Mouse (Mus musculus) testis, adult 2 months (tissue): ENCODE measurements at regions not wholly inside any gene's neighbourhood (a gene's known extent, or its start where the extent isn't known, plus 50 kb on each side); places are given as distances from the start of the nearest gene placed in this dataset.

Experiments
- H3K27ac ChIP-seq: fragments of 200-500 bp; 2 replicates; pipeline ENCODE4 v1.5.1; 2012; ENCODE audit warnings: low read depth, low read length; ENCODE audit not compliant: control insufficient read depth, insufficient read depth
- H3K27me3 ChIP-seq: fragments of 200-500 bp; 2 replicates; pipeline ENCODE4 v1.6.1; 2012; ENCODE audit warnings: mild to moderate bottlenecking, low read length, moderate library complexity; ENCODE audit not compliant: control insufficient read depth, insufficient read depth
- H3K36me3 ChIP-seq: fragments of 200-500 bp; 2 replicates; pipeline ENCODE4 v1.6.1; 2012; ENCODE audit warnings: mild to moderate bottlenecking, low read length; ENCODE audit not compliant: control insufficient read depth, insufficient read depth
- H3K4me1 ChIP-seq: fragments of 200-500 bp; 2 replicates; pipeline ENCODE4 v1.6.1; 2012; ENCODE audit warnings: low read length; ENCODE audit not compliant: control insufficient read depth, insufficient read depth
- H3K4me3 ChIP-seq: fragments of 200-500 bp; 2 replicates; pipeline ENCODE4 v1.5.1; 2012; ENCODE audit warnings: low read depth, mild to moderate bottlenecking, low read length, moderate library complexity, mixed read lengths; ENCODE audit not compliant: control insufficient read depth
- CTCF ChIP-seq: fragments of 200-500 bp; IDR thresholded peaks from 2 replicates; pipeline ENCODE4 v1.5.1; 2012; ENCODE audit warnings: low read depth, mild to moderate bottlenecking, inconsistent platforms, low read length, moderate library complexity; ENCODE audit not compliant: control insufficient read depth, insufficient read depth, insufficient replicate concordance
- POLR2A ChIP-seq: fragments of 200-500 bp; IDR thresholded peaks from 2 replicates; pipeline ENCODE4 v1.6.1; 2012; ENCODE audit warnings: low read depth, mild to moderate bottlenecking, inconsistent platforms, low read length, moderate library complexity; ENCODE audit not compliant: control insufficient read depth

DNA sequence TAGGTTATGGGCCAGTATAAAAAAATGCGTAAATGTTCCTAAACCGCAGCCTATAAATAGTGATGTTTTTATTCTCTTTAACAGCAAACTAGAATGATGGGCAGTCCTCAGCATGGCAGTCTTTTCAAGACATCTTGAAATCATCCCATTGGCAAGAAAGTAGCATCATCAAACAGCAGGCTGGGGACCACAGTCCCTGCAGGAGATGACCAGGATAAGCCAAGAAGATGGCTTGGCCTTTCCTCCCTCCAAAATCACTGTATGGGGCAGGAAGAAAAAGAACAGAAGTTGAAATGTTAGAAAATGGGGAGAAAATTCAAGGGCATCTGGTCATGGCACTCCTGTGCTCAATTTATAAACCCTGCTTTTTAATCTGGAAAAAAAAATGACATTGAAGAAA lies 93.0 kb upstream of the Plxna2 start:
- Histone ChIP-seq H3K4me3 (no peak overlapping the region), H3K27me3 (no peaks in the 10 kb centered on the region), H3K27ac (no peak overlapping the region), H3K36me3 (no peaks in the 10 kb centered on the region), H3K4me1 (no peaks in the 10 kb centered on the region)
- TF ChIP-seq POLR2A (no peak), CTCF (no peak)

DNA sequence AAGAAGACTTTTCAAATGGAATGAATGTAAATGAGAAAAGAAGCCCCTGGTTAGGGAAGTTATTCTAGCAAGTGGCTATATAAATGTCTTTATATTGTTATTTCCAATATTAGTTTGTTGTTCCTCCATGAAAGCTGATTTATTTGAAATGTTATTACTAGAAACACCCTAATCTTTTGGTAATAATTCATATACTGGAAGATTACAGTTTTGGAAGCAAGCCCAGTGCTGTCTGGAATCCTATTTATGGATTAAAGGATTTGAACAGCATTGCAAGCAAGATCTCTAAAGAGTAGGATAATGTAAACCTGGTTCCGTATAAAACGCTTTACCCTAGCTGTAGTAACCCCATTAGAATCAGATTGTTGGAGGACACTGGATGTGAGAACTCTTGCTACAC lies 96.8 kb upstream of the Plxna2 start:
- no peaks in the 10 kb centered on the region for H3K4me1 ChIP-seq
- no peaks in the 10 kb centered on the region for H3K27me3 ChIP-seq
- no peak overlapping the region for H3K4me3 ChIP-seq
- no peaks in the 10 kb centered on the region for H3K36me3 ChIP-seq
- no peak for TF ChIP-seq CTCF
- TF ChIP-seq POLR2A, result no peak
- no peak overlapping the region for H3K27ac ChIP-seq

DNA sequence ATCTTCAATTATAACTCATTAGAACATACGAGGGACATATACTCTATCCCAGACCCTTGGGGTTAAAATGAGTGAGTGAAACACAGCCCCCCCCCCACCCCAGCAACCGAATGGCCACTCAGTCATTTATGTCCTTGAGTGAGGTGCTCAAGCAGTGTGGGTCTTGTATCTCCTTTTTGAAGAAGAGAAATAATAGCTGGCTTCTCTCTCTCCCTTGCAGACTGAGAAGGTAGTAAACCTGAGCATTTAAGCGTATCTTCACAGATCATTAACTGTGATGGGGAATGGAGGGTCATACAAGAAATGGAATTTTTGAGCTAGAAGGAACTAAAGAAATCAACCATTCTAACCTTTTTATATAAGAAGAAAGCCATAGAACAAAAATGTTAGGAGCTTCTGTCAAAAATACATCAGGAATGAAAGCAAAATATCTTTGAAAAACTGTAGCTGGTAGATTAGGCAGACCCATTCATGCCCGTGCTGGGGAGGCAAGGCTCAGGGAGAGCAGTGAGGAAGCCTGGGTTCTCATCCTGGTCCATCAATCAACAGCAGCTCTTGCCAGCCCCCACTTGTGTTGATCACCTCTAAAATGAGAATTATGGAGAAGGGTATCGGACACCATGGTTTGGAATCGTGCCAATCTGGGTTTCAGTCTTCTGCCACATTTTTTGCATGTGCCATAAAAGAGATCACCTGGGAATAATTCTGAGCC lies 98.4 kb upstream of the Plxna2 start:
- H3K36me3 ChIP-seq, result no peaks in the 10 kb centered on the region
- no peak overlapping the region for H3K27ac ChIP-seq
- no peaks in the 10 kb centered on the region for H3K27me3 ChIP-seq
- H3K4me3 ChIP-seq, result no peak overlapping the region
- H3K4me1 ChIP-seq, result no peaks in the 10 kb centered on the region
- TF ChIP-seq POLR2A, result no peak
- TF ChIP-seq CTCF, result no peak

DNA sequence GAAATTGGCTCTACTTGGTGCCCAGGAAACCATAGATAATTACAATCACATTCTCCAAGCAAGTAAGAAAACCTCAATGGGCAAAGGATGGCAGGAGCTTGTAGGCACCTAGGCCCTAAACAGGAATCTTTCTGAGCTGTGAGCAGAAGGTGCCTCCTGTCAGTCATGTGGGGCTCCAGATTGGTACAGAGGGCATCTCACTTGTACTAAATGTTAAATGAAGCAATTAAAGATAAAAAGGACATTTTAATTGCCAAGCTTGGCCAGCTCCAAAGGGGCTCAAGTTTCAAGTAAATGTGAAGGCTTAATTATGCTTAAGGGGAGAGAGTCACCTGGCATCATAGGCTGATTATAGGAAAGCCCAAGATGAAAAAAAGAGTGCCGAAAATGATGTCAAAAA lies 101.9 kb upstream of the Plxna2 start:
- H3K27me3 ChIP-seq, result no peaks in the 10 kb centered on the region
- no peaks in the 10 kb centered on the region for H3K36me3 ChIP-seq
- H3K4me1 ChIP-seq, result no peaks in the 10 kb centered on the region
- H3K4me3 ChIP-seq, result no peak overlapping the region
- TF ChIP-seq POLR2A (no peak), CTCF (no peak)
- H3K27ac ChIP-seq, result no peak overlapping the region

DNA sequence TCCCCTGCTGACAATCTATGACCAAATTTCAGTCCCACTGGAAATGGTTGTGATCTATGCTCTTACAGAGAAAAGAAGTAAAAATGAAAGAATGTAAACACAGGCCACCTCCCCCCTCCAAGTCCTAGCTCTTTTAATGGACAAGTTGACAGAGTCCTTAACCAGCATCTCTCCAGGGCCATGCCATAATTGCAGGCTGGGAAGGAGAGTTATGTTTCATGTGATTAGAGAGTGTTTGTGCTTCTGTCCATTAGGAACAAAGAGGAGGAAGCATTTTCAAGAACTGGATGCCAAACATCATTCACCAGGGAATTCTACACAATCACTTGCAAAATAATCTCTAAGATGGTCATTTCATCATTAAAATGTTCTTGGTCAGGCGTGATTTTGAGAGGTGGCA lies 109.7 kb upstream of the Plxna2 start:
- H3K27ac ChIP-seq, result no peak overlapping the region
- no peaks in the 10 kb centered on the region for H3K27me3 ChIP-seq
- TF ChIP-seq POLR2A (no peak), CTCF (no peak)

DNA sequence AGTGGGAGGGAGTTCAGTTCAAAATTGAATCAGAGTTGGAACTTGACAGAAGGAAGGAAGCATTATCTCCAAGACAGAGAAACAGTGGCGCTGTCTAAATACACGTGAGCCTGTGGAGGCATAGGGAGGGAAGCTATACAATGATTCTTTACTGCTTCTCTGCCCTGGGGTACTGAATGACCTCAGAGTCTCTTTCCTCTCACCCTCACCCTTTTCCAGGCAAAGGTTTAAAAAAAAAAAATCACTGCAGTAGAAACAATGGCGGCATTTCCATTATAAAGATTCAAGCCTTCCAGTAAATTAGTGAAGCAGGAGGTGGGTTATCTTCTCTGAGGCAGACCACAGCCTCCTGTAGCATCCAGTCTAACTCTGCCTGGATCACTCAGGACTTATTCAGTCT lies 112.2 kb upstream of the Plxna2 start:
- Histone ChIP-seq H3K4me1 (no peaks in the 10 kb centered on the region), H3K4me3 (peak overlapping the region; percentile 19; the same call in 1 of the 2 replicates), H3K27ac (no peak overlapping the region), H3K36me3 (no peaks in the 10 kb centered on the region), H3K27me3 (no peaks in the 10 kb centered on the region)
- TF ChIP-seq CTCF, result no peak
- TF ChIP-seq POLR2A, result no peak

More for the DNA sequence above, 109.7 kb upstream of the Plxna2 start:
- Histone ChIP-seq H3K4me3 (no peak overlapping the region), H3K36me3 (no peaks in the 10 kb centered on the region), H3K4me1 (no peaks in the 10 kb centered on the region)

DNA sequence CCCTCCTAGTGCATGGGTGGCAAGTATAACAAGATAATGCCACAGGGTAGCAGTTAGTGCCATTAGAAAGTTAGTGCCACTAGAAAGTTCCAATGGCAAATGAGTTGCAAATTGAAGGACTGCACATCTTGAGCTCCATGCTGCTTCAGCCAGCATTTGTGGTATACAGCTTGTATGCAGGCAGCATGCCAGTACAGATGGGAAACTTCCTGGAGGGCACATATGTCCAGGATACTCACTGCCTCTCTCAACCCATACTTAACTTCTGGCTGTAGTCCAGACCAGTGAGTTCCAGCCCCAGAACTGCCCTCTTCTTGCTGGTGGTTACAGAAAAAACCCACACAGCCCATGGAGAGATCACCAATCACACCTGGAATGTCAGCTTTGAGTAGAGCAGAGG lies 113.8 kb upstream of the Plxna2 start:
- TF ChIP-seq CTCF (no peak), POLR2A (no peak)
- no peaks in the 10 kb centered on the region for H3K27me3 ChIP-seq
- H3K36me3 ChIP-seq, result no peaks in the 10 kb centered on the region
- no peaks in the 10 kb centered on the region for H3K4me1 ChIP-seq
- H3K4me3 ChIP-seq, result no peak overlapping the region
- no peak overlapping the region for H3K27ac ChIP-seq
